Mouse (Mus musculus): ENCODE measurements around the gene Sft2d1. TPM values are rescaled to one million over a fixed set of nuclear protein-coding genes. Genes with fewer than 3 reads are reported as not detected.

The Sft2d1 gene
- total RNA-seq, 1 experiment: 89.8 TPM

- no peaks in the 10 kb centered on the region; a peak in 1 of 4 replicates for H3K4me1 ChIP-seq (ENCODE audit: control insufficient read depth in 2 of 2, insufficient read depth in 2 of 2, low read length in 2 of 2, poor library complexity in 1 of 2)
- no peaks in the 10 kb centered on the region for H3K36me3 ChIP-seq (ENCODE audit: control insufficient read depth, insufficient read depth, low read length, poor library complexity, severe bottlenecking)
- in situ Hi-C loops (cut with MboI; ENCODE audit: low sequenced_read_pairs in 2 of 2, unreplicated experiment in 2 of 2): no loop called here
- H3K9me3 ChIP-seq (ENCODE audit: control insufficient read depth, insufficient read depth, low read depth, low read length): no peaks in the 10 kb centered on the region
- TF ChIP-seq ZNF384 (IDR thresholded peaks at IDR 0.05; ENCODE audit: low read depth, low read length): no peak
- H3K4me3 ChIP-seq (ENCODE audit: insufficient read depth in 1 of 2, low read depth in 1 of 2, low read length in 2 of 2, poor library complexity in 1 of 2, severe bottlenecking in 1 of 2): no peak overlapping the region
- no peak for DNase-seq (ENCODE audit: low read depth, low spot score)
- H3K9ac ChIP-seq (ENCODE audit: insufficient read depth, low read depth, low read length, poor library complexity, severe bottlenecking): no peak overlapping the region
- no peak overlapping the region for H3K27ac ChIP-seq (ENCODE audit: insufficient read depth, low read depth, low read length, poor library complexity, severe bottlenecking)
These were observed 34.8 kb upstream of the Sft2d1 start for GRCm38 (mm10) chr17:8276071-8276470.

GRCm38 (mm10) chr17:8276680-8277079 is 34.2 kb upstream of the Sft2d1 start:
- Histone ChIP-seq H3K36me3 (ENCODE audit: control insufficient read depth, insufficient read depth, low read length, poor library complexity, severe bottlenecking) (no peaks in the 10 kb centered on the region), H3K4me1 (ENCODE audit: control insufficient read depth in 2 of 2, insufficient read depth in 2 of 2, low read length in 2 of 2, poor library complexity in 1 of 2) (no peaks in the 10 kb centered on the region; a peak in 1 of 4 replicates), H3K27ac (ENCODE audit: insufficient read depth, low read depth, low read length, poor library complexity, severe bottlenecking) (no peak overlapping the region), H3K9ac (ENCODE audit: insufficient read depth, low read depth, low read length, poor library complexity, severe bottlenecking) (no peak overlapping the region), H3K4me3 (ENCODE audit: insufficient read depth in 1 of 2, low read depth in 1 of 2, low read length in 2 of 2, poor library complexity in 1 of 2, severe bottlenecking in 1 of 2) (no peak overlapping the region), H3K9me3 (ENCODE audit: control insufficient read depth, insufficient read depth, low read depth, low read length) (no peaks in the 10 kb centered on the region)
- TF ChIP-seq CHD2 (IDR thresholded peaks at IDR 0.05; ENCODE audit: low read depth, low read length) (no peak), MAFK (IDR thresholded peaks at IDR 0.05; ENCODE audit: insufficient read depth, low read depth, low read length) (no peak), ZC3H11A (IDR thresholded peaks at IDR 0.05; ENCODE audit: borderline replicate concordance, low read depth, low read length) (no peak), ZNF384 (IDR thresholded peaks at IDR 0.05; ENCODE audit: low read depth, low read length) (no peak), HCFC1 (IDR thresholded peaks at IDR 0.05; ENCODE audit: borderline replicate concordance, insufficient read depth, low read length) (no peak)
- in situ Hi-C loops (cut with MboI; ENCODE audit: low sequenced_read_pairs in 2 of 2, unreplicated experiment in 2 of 2): no loop called here
- DNase-seq (ENCODE audit: low read depth, low spot score): no peak

GRCm38 (mm10) chr17:8277266-8277665 is 33.6 kb upstream of the Sft2d1 start:
- in situ Hi-C loops (cut with MboI; ENCODE audit: low sequenced_read_pairs in 2 of 2, unreplicated experiment in 2 of 2): no loop called here
- H3K4me3 ChIP-seq (ENCODE audit: insufficient read depth in 1 of 2, low read depth in 1 of 2, low read length in 2 of 2, poor library complexity in 1 of 2, severe bottlenecking in 1 of 2): no peak overlapping the region
- H3K27ac ChIP-seq (ENCODE audit: insufficient read depth, low read depth, low read length, poor library complexity, severe bottlenecking): no peak overlapping the region
- H3K36me3 ChIP-seq (ENCODE audit: control insufficient read depth, insufficient read depth, low read length, poor library complexity, severe bottlenecking): no peaks in the 10 kb centered on the region
- DNase-seq (ENCODE audit: low read depth, low spot score): no peak
- no peaks in the 10 kb centered on the region; a peak in 1 of 4 replicates for H3K4me1 ChIP-seq (ENCODE audit: control insufficient read depth in 2 of 2, insufficient read depth in 2 of 2, low read length in 2 of 2, poor library complexity in 1 of 2)
- no peak overlapping the region for H3K9ac ChIP-seq (ENCODE audit: insufficient read depth, low read depth, low read length, poor library complexity, severe bottlenecking)
- H3K9me3 ChIP-seq (ENCODE audit: control insufficient read depth, insufficient read depth, low read depth, low read length): no peaks in the 10 kb centered on the region
- TF ChIP-seq ZC3H11A (IDR thresholded peaks at IDR 0.05; ENCODE audit: borderline replicate concordance, low read depth, low read length) (no peak), HCFC1 (IDR thresholded peaks at IDR 0.05; ENCODE audit: borderline replicate concordance, insufficient read depth, low read length) (no peak), MAFK (IDR thresholded peaks at IDR 0.05; ENCODE audit: insufficient read depth, low read depth, low read length) (no peak), CHD2 (IDR thresholded peaks at IDR 0.05; ENCODE audit: low read depth, low read length) (no peak), ZNF384 (IDR thresholded peaks at IDR 0.05; ENCODE audit: low read depth, low read length) (no peak)

GRCm38 (mm10) chr17:8278356-8278755 is 32.5 kb upstream of the Sft2d1 start:
- DNase-seq (ENCODE audit: low read depth, low spot score): no peak
- Histone ChIP-seq H3K4me3 (ENCODE audit: insufficient read depth in 1 of 2, low read depth in 1 of 2, low read length in 2 of 2, poor library complexity in 1 of 2, severe bottlenecking in 1 of 2) (no peak overlapping the region), H3K27ac (ENCODE audit: insufficient read depth, low read depth, low read length, poor library complexity, severe bottlenecking) (no peak overlapping the region), H3K9me3 (ENCODE audit: control insufficient read depth, insufficient read depth, low read depth, low read length) (no peaks in the 10 kb centered on the region), H3K36me3 (ENCODE audit: control insufficient read depth, insufficient read depth, low read length, poor library complexity, severe bottlenecking) (no peaks in the 10 kb centered on the region), H3K4me1 (ENCODE audit: control insufficient read depth in 2 of 2, insufficient read depth in 2 of 2, low read length in 2 of 2, poor library complexity in 1 of 2) (no peaks in the 10 kb centered on the region; a peak in 1 of 4 replicates), H3K9ac (ENCODE audit: insufficient read depth, low read depth, low read length, poor library complexity, severe bottlenecking) (no peak overlapping the region)
- no peak for TF ChIP-seq HCFC1 (IDR thresholded peaks at IDR 0.05; ENCODE audit: borderline replicate concordance, insufficient read depth, low read length)
- no peak for TF ChIP-seq MAFK (IDR thresholded peaks at IDR 0.05; ENCODE audit: insufficient read depth, low read depth, low read length)
- TF ChIP-seq ZNF384 (IDR thresholded peaks at IDR 0.05; ENCODE audit: low read depth, low read length): no peak
- TF ChIP-seq ZC3H11A (IDR thresholded peaks at IDR 0.05; ENCODE audit: borderline replicate concordance, low read depth, low read length): no peak
- no peak for TF ChIP-seq CHD2 (IDR thresholded peaks at IDR 0.05; ENCODE audit: low read depth, low read length)
- in situ Hi-C loops (cut with MboI; ENCODE audit: low sequenced_read_pairs in 2 of 2, unreplicated experiment in 2 of 2): no loop called here

GRCm38 (mm10) chr17:8282821-8283525 is 27.9 kb upstream of the Sft2d1 start, which contains the start of gene Mpc1:
TSS of gene Mpc1 (plus strand) at chr17:8282904.
- peaks cover 3% of the 10 kb centered on the region in 2 experiments; a peak in 2 of 4 replicates for H3K4me1 ChIP-seq (ENCODE audit: control insufficient read depth in 2 of 2, insufficient read depth in 2 of 2, low read length in 2 of 2, poor library complexity in 1 of 2)
- 0 out of 2 replicates have a peak, but pooled peaks have one; percentile 28 for TF ChIP-seq HCFC1 (IDR thresholded peaks at IDR 0.05; ENCODE audit: borderline replicate concordance, insufficient read depth, low read length)
- TF ChIP-seq ZC3H11A (IDR thresholded peaks at IDR 0.05; ENCODE audit: borderline replicate concordance, low read depth, low read length): no peak
- in situ Hi-C loops (cut with MboI; ENCODE audit: low sequenced_read_pairs in 2 of 2, unreplicated experiment in 2 of 2): no loop called here

More at GRCm38 (mm10) chr17:8282821-8283525, 27.9 kb upstream of the Sft2d1 start, which contains the start of gene Mpc1:
- H3K27ac ChIP-seq (ENCODE audit: insufficient read depth, low read depth, low read length, poor library complexity, severe bottlenecking): peak within 1 kb of the TSS; percentile 65
- peak within 1 kb of the TSS; percentile 73 for H3K9ac ChIP-seq (ENCODE audit: insufficient read depth, low read depth, low read length, poor library complexity, severe bottlenecking)
- DNase-seq (ENCODE audit: low read depth, low spot score): peak; percentile 54
- peak within 1 kb of the TSS; percentile 89 to 93 for H3K4me3 ChIP-seq (ENCODE audit: insufficient read depth in 1 of 2, low read depth in 1 of 2, low read length in 2 of 2, poor library complexity in 1 of 2, severe bottlenecking in 1 of 2)
- H3K36me3 ChIP-seq (ENCODE audit: control insufficient read depth, insufficient read depth, low read length, poor library complexity, severe bottlenecking): no peaks in the 10 kb centered on the region
- no peaks in the 10 kb centered on the region for H3K9me3 ChIP-seq (ENCODE audit: control insufficient read depth, insufficient read depth, low read depth, low read length)
